Mouse (Mus musculus) small intestine, adult 2 months (tissue): ENCODE measurements at regions not wholly inside any gene's neighbourhood (a gene's known extent, or its start where the extent isn't known, plus 50 kb on each side); places are given as distances from the start of the nearest gene placed in this dataset.

Experiments
- H3K27ac ChIP-seq: fragments of 200-500 bp; 2 replicates; pipeline ENCODE4 v1.5.1; 2012; ENCODE audit warnings: low read depth, low read length, control low read depth, inconsistent platforms; ENCODE audit not compliant: insufficient read depth
- H3K27me3 ChIP-seq: fragments of 200-500 bp; 2 replicates; pipeline ENCODE4 v1.6.1; 2012; ENCODE audit warnings: mild to moderate bottlenecking, moderate library complexity, low read length, inconsistent platforms; ENCODE audit not compliant: control insufficient read depth, insufficient read depth
- H3K36me3 ChIP-seq: fragments of 200-500 bp; 2 replicates; pipeline ENCODE4 v1.6.1; 2012; ENCODE audit warnings: mild to moderate bottlenecking, low read length, control low read depth, inconsistent platforms; ENCODE audit not compliant: control insufficient read depth, insufficient read depth
- H3K4me1 ChIP-seq: fragments of 200-500 bp; 2 replicates; pipeline ENCODE4 v1.6.1; 2012; ENCODE audit warnings: low read length, inconsistent platforms, mixed read lengths; ENCODE audit not compliant: control insufficient read depth, insufficient read depth, insufficient read length
- H3K4me3 ChIP-seq: fragments of 200-500 bp; 2 replicates; pipeline ENCODE4 v1.5.1; 2012; ENCODE audit warnings: low read depth, mild to moderate bottlenecking, control low read depth, inconsistent platforms, low read length, moderate library complexity
- CTCF ChIP-seq: fragments of 200-500 bp; IDR thresholded peaks from 2 replicates; pipeline ENCODE4 v1.5.1; 2012; ENCODE audit warnings: low read depth, mild to moderate bottlenecking, control low read depth, inconsistent platforms, low read length, moderate library complexity, mixed read lengths; ENCODE audit not compliant: insufficient replicate concordance, insufficient read length; ENCODE audit errors: extremely low read depth
- POLR2A ChIP-seq: fragments of 200-500 bp; IDR thresholded peaks from 2 replicates; pipeline ENCODE4 v1.6.1; 2012; ENCODE audit warnings: low read depth, mild to moderate bottlenecking, control low read depth, inconsistent platforms, low read length, moderate library complexity
- WGBS: fragments of 180-500 bp; shearing (Covaris S2); methylation state at CpG from one replicate; pipeline ENCODE4 v1.1.7; 2018; 5-methylcytosine and 5-hydroxymethylcytosine counted together

GRCm38 (mm10) chr11:42954169-42954568 lies 81.4 kb upstream of the Gm9972 start:
- 89% methylated on average over 5 of the region's 5 CpGs for WGBS
- Histone ChIP-seq H3K27ac (no peak overlapping the region), H3K36me3 (no peaks in the 10 kb centered on the region), H3K4me3 (no peak overlapping the region), H3K27me3 (no peaks in the 10 kb centered on the region), H3K4me1 (no peaks in the 10 kb centered on the region)
- no peak for TF ChIP-seq POLR2A
- TF ChIP-seq CTCF, result no peak

- H3K27me3 ChIP-seq, result no peaks in the 10 kb centered on the region
- no peak overlapping the region for H3K27ac ChIP-seq
- H3K4me1 ChIP-seq, result no peaks in the 10 kb centered on the region
- H3K36me3 ChIP-seq, result no peaks in the 10 kb centered on the region
- H3K4me3 ChIP-seq, result no peak overlapping the region
- no peak for TF ChIP-seq POLR2A
- TF ChIP-seq CTCF, result no peak
- 49% methylated on average over 1 of the region's 1 CpGs for WGBS
Measured at GRCm38 (mm10) chr11:42965732-42966131, 69.8 kb upstream of the Gm9972 start.

- H3K36me3 ChIP-seq, result no peaks in the 10 kb centered on the region
- no peak for TF ChIP-seq CTCF
- no peak for TF ChIP-seq POLR2A
- no peak overlapping the region for H3K4me3 ChIP-seq
- H3K27ac ChIP-seq, result no peak overlapping the region
- H3K27me3 ChIP-seq, result no peaks in the 10 kb centered on the region
- H3K4me1 ChIP-seq, result no peaks in the 10 kb centered on the region
- WGBS, result 65% methylated on average over 2 of the region's 2 CpGs
Measured at GRCm38 (mm10) chr11:42978245-42978644, 57.3 kb upstream of the Gm9972 start.
